In the genomic region with DNA sequence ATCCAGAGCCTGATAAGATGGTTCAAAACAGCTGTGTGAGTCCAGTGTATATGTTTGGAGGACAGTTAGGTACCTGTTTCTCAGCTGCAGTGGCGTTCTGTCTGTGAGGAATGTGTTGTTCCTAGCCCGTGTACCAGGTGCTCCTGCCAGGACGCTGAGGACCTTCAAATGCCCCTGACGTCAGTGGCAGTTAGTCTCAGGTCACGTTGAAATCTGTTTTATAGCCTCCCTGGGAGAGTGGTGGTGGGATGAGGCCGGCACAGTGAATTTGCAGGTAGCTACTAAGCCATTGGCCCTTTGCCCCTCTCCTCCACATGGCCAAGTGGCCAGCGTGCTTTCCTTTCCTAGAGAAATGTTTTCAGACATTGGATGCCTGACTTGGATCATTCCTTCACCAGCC, we compare ENCODE assay signal across 22 mouse cellular contexts. TPM values are rescaled to one million over a fixed set of nuclear protein-coding genes. Genes with fewer than 3 reads are reported as not detected.
A peak's percentile ranks its signal among the peaks of the same experiment; 100 is the strongest.
DNase-seq lines count a peak whose midpoint lies in the region; ATAC-seq and TF ChIP-seq lines count a peak whose summit lies in the region.
"Had no signal": no experiment of that assay in that cellular context is flagged by ENCODE, and none has a peak within 500 bp of the region (broad histone marks: within the 10 kb centered on the region; RNA-seq: fewer than 3 reads in every experiment).

No protein-coding gene starts in this region.

- WGBS in hindbrain, embryonic 14.5 days: 91% methylated on average over 7 of the region's 7 CpGs
- WGBS in hindbrain, embryonic 11.5 days: 90% methylated on average over 7 of the region's 7 CpGs
- WGBS in neural tube, embryonic 13.5 days: 69% methylated on average over 7 of the region's 7 CpGs
- WGBS in forebrain, embryonic 12.5 days: 93% methylated on average over 7 of the region's 7 CpGs
- WGBS in liver, postnatal 0 days (ENCODE audit: insufficient replicate concordance): 85% methylated on average over 7 of the region's 7 CpGs

- no peak overlapping the region for H3K4me3 ChIP-seq in hindbrain, embryonic 14.5 days (replicated peaks; ENCODE audit: low read length)
- no peak overlapping the region for H3K4me3 ChIP-seq in hindbrain, embryonic 11.5 days (ENCODE audit: low read depth, low read length)
- no peak overlapping the region for H3K4me3 ChIP-seq in neural tube, embryonic 13.5 days
- no peak overlapping the region for H3K4me3 ChIP-seq in forebrain, embryonic 12.5 days (replicated peaks)
- no peak overlapping the region for H3K4me3 ChIP-seq in liver, postnatal 0 days (ENCODE audit: low read depth, low read length)
- H3K4me3 ChIP-seq: erythroblast, embryonic 14.5 days; heart, adult 2 months; heart, embryonic 13.5 days; midbrain, embryonic 10.5 days; midbrain, embryonic 15.5 days had no signal

- ATAC-seq in hindbrain, embryonic 14.5 days (ENCODE audit: low FRiP score): no peak
- ATAC-seq in hindbrain, embryonic 11.5 days (ENCODE audit: low FRiP score): no peak
- no peak for ATAC-seq in neural tube, embryonic 13.5 days (ENCODE audit: low read depth)
- no peak for ATAC-seq in forebrain, embryonic 12.5 days (ENCODE audit: low FRiP score)
- no peak for ATAC-seq in liver, postnatal 0 days
- ATAC-seq: intestine, embryonic 16.5 days; midbrain, embryonic 15.5 days had no signal

- no peaks in the 10 kb centered on the region for H3K9me3 ChIP-seq in hindbrain, embryonic 14.5 days (ENCODE audit: control insufficient read depth, low read length)
- H3K9me3 ChIP-seq in hindbrain, embryonic 11.5 days (ENCODE audit: control insufficient read depth, low read length): no peaks in the 10 kb centered on the region
- H3K9me3 ChIP-seq in neural tube, embryonic 13.5 days: no peaks in the 10 kb centered on the region
- H3K9me3 ChIP-seq in forebrain, embryonic 12.5 days: no peaks in the 10 kb centered on the region
- no peaks in the 10 kb centered on the region for H3K9me3 ChIP-seq in liver, postnatal 0 days (ENCODE audit: low read length)
- H3K9me3 ChIP-seq: heart, embryonic 13.5 days; midbrain, embryonic 10.5 days; midbrain, embryonic 15.5 days had no signal

- no peak for TF ChIP-seq CTCF in liver, postnatal 0 days (IDR thresholded peaks at IDR 0.05; ENCODE audit: low read depth)

- no peak overlapping the region for H3K4me2 ChIP-seq in hindbrain, embryonic 14.5 days (replicated peaks)
- H3K4me2 ChIP-seq in hindbrain, embryonic 11.5 days (replicated peaks; ENCODE audit: low read depth, low read length): no peak overlapping the region
- no peak overlapping the region for H3K4me2 ChIP-seq in neural tube, embryonic 13.5 days
- no peak overlapping the region for H3K4me2 ChIP-seq in forebrain, embryonic 12.5 days
- no peak overlapping the region for H3K4me2 ChIP-seq in liver, postnatal 0 days (ENCODE audit: low read depth, low read length)
- H3K4me2 ChIP-seq: heart, embryonic 13.5 days; lung, embryonic 14.5 days; midbrain, embryonic 15.5 days had no signal

- H3K9ac ChIP-seq in hindbrain, embryonic 14.5 days: no peak overlapping the region
- no peak overlapping the region for H3K9ac ChIP-seq in hindbrain, embryonic 11.5 days (ENCODE audit: low read depth, low read length)
- peak overlapping the region; percentile 35; the same call in 1 of the 2 replicates for H3K9ac ChIP-seq in neural tube, embryonic 13.5 days
- H3K9ac ChIP-seq in forebrain, embryonic 12.5 days: no peak overlapping the region
- no peak overlapping the region for H3K9ac ChIP-seq in liver, postnatal 0 days (replicated peaks)
- H3K9ac ChIP-seq: heart, embryonic 13.5 days; liver, embryonic 14.5 days; lung, embryonic 14.5 days; midbrain, embryonic 15.5 days had no signal

- no peak for TF ChIP-seq EP300 in liver, postnatal 0 days (IDR thresholded peaks at IDR 0.05; ENCODE audit: low read depth)

- H3K27ac ChIP-seq in hindbrain, embryonic 14.5 days: peak overlapping the region; percentile 48
- no peak overlapping the region for H3K27ac ChIP-seq in hindbrain, embryonic 11.5 days (ENCODE audit: low read depth, low read length)
- H3K27ac ChIP-seq in neural tube, embryonic 13.5 days (replicated peaks): peak overlapping the region; percentile 79
- H3K27ac ChIP-seq in forebrain, embryonic 12.5 days: no peak overlapping the region
- H3K27ac ChIP-seq in liver, postnatal 0 days (ENCODE audit: low read depth): no peak overlapping the region
- H3K27ac ChIP-seq: heart, adult 2 months; heart, embryonic 13.5 days; liver, embryonic 14.5 days; midbrain, embryonic 10.5 days had no signal

- peaks cover 44% of the 10 kb centered on the region for H3K4me1 ChIP-seq in hindbrain, embryonic 14.5 days (replicated peaks; ENCODE audit: control insufficient read depth, insufficient read depth, low read length)
- H3K4me1 ChIP-seq in hindbrain, embryonic 11.5 days (replicated peaks; ENCODE audit: control insufficient read depth, insufficient read depth, low read length): peaks cover 7% of the 10 kb centered on the region
- H3K4me1 ChIP-seq in neural tube, embryonic 13.5 days (replicated peaks): peaks cover 70% of the 10 kb centered on the region
- peaks cover 49% of the 10 kb centered on the region for H3K4me1 ChIP-seq in forebrain, embryonic 12.5 days
- peaks cover 10% of the 10 kb centered on the region for H3K4me1 ChIP-seq in liver, postnatal 0 days (ENCODE audit: insufficient read depth)

- no peaks in the 10 kb centered on the region for H3K27me3 ChIP-seq in hindbrain, embryonic 14.5 days (ENCODE audit: control insufficient read depth, insufficient read depth, low read length)
- H3K27me3 ChIP-seq in hindbrain, embryonic 11.5 days (ENCODE audit: control insufficient read depth, insufficient read depth, low read length): no peaks in the 10 kb centered on the region
- H3K27me3 ChIP-seq in neural tube, embryonic 13.5 days: no peaks in the 10 kb centered on the region
- H3K27me3 ChIP-seq in forebrain, embryonic 12.5 days: no peaks in the 10 kb centered on the region
- no peaks in the 10 kb centered on the region for H3K27me3 ChIP-seq in liver, postnatal 0 days (ENCODE audit: insufficient read depth, low read length)
- H3K27me3 ChIP-seq: heart, embryonic 13.5 days; midbrain, embryonic 15.5 days had no signal

- no peak for DNase-seq in hindbrain, embryonic 14.5 days (ENCODE audit: low spot score)
- no peak for DNase-seq in hindbrain, embryonic 11.5 days (ENCODE audit: low spot score)
- no peak for DNase-seq in neural tube, embryonic 10.5 days (ENCODE audit: extremely low spot score, low spot score)
- peak; percentile 39 for DNase-seq in kidney, postnatal 14 days
- no peak for DNase-seq in liver, postnatal 0 days
- DNase-seq: adrenal gland, postnatal 25 days; cerebellum, adult 11-12 months; cerebellum, adult 9-11 months; liver; lung, embryonic 14.5 days; lung, postnatal 14 days; thymus, adult 2 months; thymus, postnatal 36 days had no signal

- no peaks in the 10 kb centered on the region for H3K36me3 ChIP-seq in hindbrain, embryonic 14.5 days (replicated peaks; ENCODE audit: control insufficient read depth, insufficient read depth)
- H3K36me3 ChIP-seq in hindbrain, embryonic 11.5 days (ENCODE audit: control insufficient read depth, insufficient read depth, low read length): no peaks in the 10 kb centered on the region
- H3K36me3 ChIP-seq in neural tube, embryonic 13.5 days: no peaks in the 10 kb centered on the region
- no peaks in the 10 kb centered on the region for H3K36me3 ChIP-seq in forebrain, embryonic 12.5 days (replicated peaks)
- 0 out of 2 replicates have a peak, but pooled peaks cover 2% of the 10 kb centered on the region for H3K36me3 ChIP-seq in liver, postnatal 0 days (replicated peaks; ENCODE audit: insufficient read depth, low read length)
- H3K36me3 ChIP-seq: heart, embryonic 13.5 days; midbrain, embryonic 10.5 days; midbrain, embryonic 15.5 days had no signal

RNA-seq across cellular contexts. Expression of gene Ctnnbl1, which starts 18.6 kb away (rescaled TPM):
- 53.3 and 59.5 TPM in 2 replicates for polyA plus RNA-seq in hindbrain, embryonic 14.5 days (2014; fragmentation: Nextera tagmentation; extraction: Ambion mirVana)
- 90.1 and 104 TPM in 2 replicates for polyA plus RNA-seq in hindbrain, embryonic 11.5 days (2014; fragmentation: Nextera tagmentation; extraction: Ambion mirVana)
- polyA plus RNA-seq in neural tube, embryonic 13.5 days (2015; fragmentation: Nextera tagmentation; extraction: Ambion mirVana): 69.7 and 72.2 TPM in 2 replicates
- polyA plus RNA-seq in forebrain, embryonic 12.5 days (2016; fragmentation: Nextera tagmentation; extraction: Ambion mirVana): 100 and 101 TPM in 2 replicates
- polyA plus RNA-seq in liver, postnatal 0 days (2015; fragmentation: Nextera tagmentation; extraction: Ambion mirVana): 17.4 and 19.9 TPM in 2 replicates

Comparison
In these comparisons a context has a peak if more than half of its experiments do, and no peak if none do; other contexts are left out.
1. H3K27ac ChIP-seq: peak in hindbrain, embryonic 14.5 days (single experiment) and neural tube, embryonic 13.5 days (single experiment); none in hindbrain, embryonic 11.5 days (single experiment), forebrain, embryonic 12.5 days (single experiment) and liver, postnatal 0 days (single experiment).